Mouse (Mus musculus) lung, adult 2 months (tissue): ENCODE results near the gene Kdm3a. TPM values are rescaled to one million over a fixed set of nuclear protein-coding genes. Genes with fewer than 3 reads are reported as not detected.

ENCODE experiments used
- DNase-seq: peaks from one replicate; pipeline ENCODE4 v3.0.0; 2022
- H3K4me1 ChIP-seq: fragments of 200-500 bp; 2 replicates; pipeline ENCODE4 v1.6.1; 2011; ENCODE audit warnings: low read length; ENCODE audit not compliant: control insufficient read depth, insufficient read depth
- H3K4me3 ChIP-seq: fragments of 200-500 bp; replicated peaks from 2 replicates; pipeline ENCODE3; 2011; ENCODE audit warnings: low read depth, mild to moderate bottlenecking, control low read depth, low read length; ENCODE audit errors: extremely low read depth
- CTCF ChIP-seq: fragments of 200-500 bp; IDR thresholded peaks from 2 replicates; pipeline ENCODE4 v1.5.1; 2011; ENCODE audit warnings: mild to moderate bottlenecking, low read length, control low read depth; ENCODE audit not compliant: insufficient read depth
- POLR2A ChIP-seq: fragments of 200-500 bp; IDR thresholded peaks from 2 replicates; pipeline ENCODE4 v1.6.1; 2011; ENCODE audit warnings: low read depth, mild to moderate bottlenecking, control low read depth, low read length, borderline replicate concordance; ENCODE audit errors: extremely low read depth
- WGBS: fragments of 180-500 bp; shearing (Covaris S2); methylation state at CpG from one replicate; pipeline ENCODE4 v1.1.7; 2018; 5-methylcytosine and 5-hydroxymethylcytosine counted together
- polyA plus RNA-seq: library from polyadenylated mRNA; depleted of rRNA; stranded (reverse); fragments of >200 nt; gene quantifications from 2 replicates; pipeline ENCODE4 v1.2.3, GENCODE M21; 2012

The Kdm3a gene
- polyA plus RNA-seq, 1 experiment = 16.5 TPM

DNA sequence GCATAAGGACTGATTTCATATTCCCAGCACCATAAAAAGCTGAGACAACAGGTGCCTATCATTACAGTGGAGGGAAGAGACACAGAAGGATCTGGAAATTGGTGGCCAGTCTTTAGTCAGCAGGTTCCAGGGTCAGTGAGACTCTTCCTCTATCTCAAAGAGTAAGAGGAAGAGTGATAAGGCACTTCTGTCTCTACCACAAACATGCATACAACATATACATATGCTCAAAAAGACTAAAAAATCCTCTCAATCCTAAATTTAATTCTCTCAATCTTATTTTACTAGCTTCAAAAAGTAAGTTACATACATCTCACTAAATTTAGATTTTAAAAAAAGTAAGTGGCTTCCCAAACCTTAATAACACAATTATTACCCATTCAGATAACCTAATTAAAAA lies 5.5 kb downstream of the Kdm3a start:
- Histone ChIP-seq H3K4me3 (no peak overlapping the region), H3K4me1 (peaks cover 10% of the 10 kb centered on the region)
- TF ChIP-seq POLR2A = no peak
- no peak for TF ChIP-seq CTCF
- DNase-seq = no peak

DNA sequence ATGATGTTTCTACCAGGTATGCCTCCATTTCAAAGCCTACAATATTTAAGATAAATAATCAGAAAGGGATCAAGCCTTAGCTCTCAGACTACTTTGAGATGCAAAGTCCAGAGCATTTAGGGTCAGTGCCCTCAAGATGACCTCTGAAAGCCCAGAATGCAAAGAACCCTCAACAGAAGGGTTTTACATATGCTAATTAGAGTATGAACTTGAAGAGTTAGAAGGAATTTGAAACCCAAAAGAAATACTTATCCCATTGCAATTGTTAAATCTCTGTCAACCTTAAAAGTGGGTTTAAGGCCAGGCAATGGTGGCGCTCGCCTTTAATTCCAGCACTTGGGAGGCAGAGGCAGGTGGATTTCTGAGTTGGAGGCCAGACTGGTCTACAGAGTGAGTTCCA lies 6.8 kb downstream of the Kdm3a start:
- peaks cover 17% of the 10 kb centered on the region for H3K4me1 ChIP-seq
- H3K4me3 ChIP-seq = no peak overlapping the region
- TF ChIP-seq CTCF (no peak), POLR2A (no peak)
- DNase-seq = no peak
- WGBS = 95% methylated on average over 2 of the region's 2 CpGs

DNA sequence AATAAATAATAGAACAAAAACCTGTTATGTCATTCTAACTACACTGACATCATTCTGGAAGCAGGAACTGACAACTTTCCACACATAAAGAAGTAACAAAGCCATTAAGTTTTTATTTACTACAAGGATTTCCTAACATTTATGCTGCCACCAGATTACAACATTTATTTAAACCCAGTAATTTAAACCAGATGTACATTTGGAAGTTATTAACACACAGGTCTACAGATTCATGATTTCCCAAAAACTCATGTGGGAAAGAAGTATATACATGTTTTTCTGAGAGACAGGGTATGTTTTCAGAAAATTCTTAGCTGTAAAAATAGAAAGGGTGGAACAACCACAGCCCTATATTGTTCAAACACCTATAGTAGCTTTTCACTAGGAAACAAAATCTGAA lies 8.1 kb downstream of the Kdm3a start:
- TF ChIP-seq POLR2A = no peak
- Histone ChIP-seq H3K4me3 (no peak overlapping the region), H3K4me1 (peaks cover 10% of the 10 kb centered on the region)
- no peak for DNase-seq

DNA sequence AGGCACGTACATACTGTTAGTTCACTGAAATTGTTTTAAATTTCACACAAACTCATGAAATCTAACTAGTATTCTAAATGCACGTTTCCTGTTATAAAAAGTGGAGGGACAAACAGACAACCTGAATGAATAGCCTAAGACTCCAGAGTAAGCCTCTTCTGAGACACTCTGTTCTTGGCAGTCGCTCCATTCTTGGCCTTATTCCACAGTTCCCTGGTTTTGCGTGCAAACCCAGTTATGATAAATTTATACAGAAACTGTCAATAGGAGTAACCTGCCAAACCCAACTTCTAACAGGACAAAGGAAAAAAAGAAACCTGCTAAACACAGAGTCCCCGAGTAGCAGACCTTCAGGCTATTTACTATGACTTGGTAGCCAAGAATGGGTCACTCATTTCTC lies 10.8 kb downstream of the Kdm3a start:
- DNase-seq = no peak

DNA sequence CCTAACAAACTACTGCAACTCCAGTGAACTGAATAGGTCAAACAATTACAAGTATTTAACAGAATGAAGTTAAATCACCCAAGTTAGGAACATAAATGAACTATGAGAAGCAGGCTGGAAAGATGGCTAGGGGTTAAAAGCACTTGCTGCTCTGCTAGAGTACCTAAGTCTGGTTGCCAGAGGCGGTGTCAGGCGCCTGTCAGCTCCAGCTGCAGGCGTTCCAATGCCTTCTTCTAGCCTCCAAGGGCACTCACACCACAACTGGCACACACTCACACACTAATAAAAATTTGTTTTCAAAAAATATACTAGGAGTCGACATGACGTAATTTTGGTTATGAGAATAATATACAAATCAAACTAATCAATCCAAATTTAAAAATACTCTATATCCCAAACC lies 11.2 kb downstream of the Kdm3a start:
- no peak for DNase-seq
- H3K4me3 ChIP-seq = no peak overlapping the region
- 45% methylated on average over 5 of the region's 5 CpGs for WGBS
- H3K4me1 ChIP-seq = peaks cover 10% of the 10 kb centered on the region
- TF ChIP-seq POLR2A = no peak
- no peak for TF ChIP-seq CTCF

More for the DNA sequence above, 10.8 kb downstream of the Kdm3a start:
- TF ChIP-seq POLR2A = no peak
- TF ChIP-seq CTCF = no peak
- no peak overlapping the region for H3K4me3 ChIP-seq
- WGBS = 33% methylated on average over 5 of the region's 5 CpGs
- peaks cover 10% of the 10 kb centered on the region for H3K4me1 ChIP-seq

DNA sequence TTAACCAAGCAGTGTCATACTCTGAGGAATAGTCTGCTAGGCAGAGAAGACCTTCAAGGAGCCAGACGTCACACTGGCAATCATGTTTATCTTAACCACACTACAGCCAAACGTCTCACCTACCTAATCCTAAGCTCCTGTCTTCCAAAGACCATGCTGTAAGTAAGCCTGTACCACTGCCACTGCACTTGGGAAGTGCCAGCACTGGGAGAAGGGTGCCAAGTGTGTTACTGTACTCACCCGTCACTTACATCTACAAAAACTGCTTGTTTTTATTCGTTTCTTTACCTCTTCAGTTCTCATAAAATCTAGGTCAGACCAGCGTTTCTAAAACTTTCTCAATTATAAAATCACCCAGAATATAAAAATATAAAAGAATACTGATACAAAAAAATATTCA lies 15.8 kb downstream of the Kdm3a start:
- 72% methylated on average over 5 of the region's 5 CpGs for WGBS
- no peak for DNase-seq
- H3K4me3 ChIP-seq = no peak overlapping the region
- H3K4me1 ChIP-seq = peaks cover 7% of the 10 kb centered on the region
- TF ChIP-seq POLR2A (no peak), CTCF (no peak)

DNA sequence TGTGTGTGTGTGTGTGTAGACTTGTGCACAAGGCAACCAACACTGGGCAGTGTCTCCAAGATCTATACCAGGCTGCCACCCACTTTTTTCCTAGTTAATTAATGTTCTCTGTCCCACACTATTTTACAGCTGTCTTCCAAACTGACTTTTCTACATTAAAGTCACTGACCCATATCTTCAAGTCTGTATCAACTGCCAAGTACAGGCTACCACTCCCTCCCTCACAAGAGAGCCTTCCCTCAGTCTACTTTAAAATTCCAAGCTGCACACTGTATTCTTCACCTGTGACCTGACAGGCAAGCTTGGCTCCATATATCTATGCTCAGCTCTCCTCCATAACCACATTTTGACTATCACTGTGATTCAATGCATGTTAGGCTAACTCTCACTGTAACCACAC lies 19.6 kb downstream of the Kdm3a start:
- TF ChIP-seq CTCF = no peak
- TF ChIP-seq POLR2A = no peak
- H3K4me1 ChIP-seq = no peaks in the 10 kb centered on the region
- no peak for DNase-seq
- H3K4me3 ChIP-seq = no peak overlapping the region

DNA sequence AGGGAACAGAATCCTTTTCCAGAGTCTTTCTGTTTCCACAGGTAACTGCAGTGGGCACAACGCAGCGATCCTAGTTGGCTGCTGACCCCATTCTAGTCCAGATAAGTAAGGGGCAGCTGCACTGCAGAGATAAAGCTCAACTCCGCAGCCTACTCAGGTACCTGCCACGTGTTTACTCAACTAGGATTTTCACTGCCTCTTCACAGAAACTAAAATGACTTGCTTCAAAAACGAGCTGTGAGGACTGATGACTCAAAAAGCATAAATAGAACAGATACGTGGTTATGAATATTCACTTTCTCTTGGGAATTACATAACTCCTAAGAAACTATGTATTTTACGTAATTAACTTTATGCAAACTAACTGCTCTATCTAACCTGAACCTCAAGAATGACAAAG lies 22.8 kb downstream of the Kdm3a start:
- no peak for DNase-seq
- no peak for TF ChIP-seq POLR2A
- no peak for TF ChIP-seq CTCF
- 81% methylated on average over 7 of the region's 7 CpGs for WGBS
- no peaks in the 10 kb centered on the region for H3K4me1 ChIP-seq
- H3K4me3 ChIP-seq = no peak overlapping the region

DNA sequence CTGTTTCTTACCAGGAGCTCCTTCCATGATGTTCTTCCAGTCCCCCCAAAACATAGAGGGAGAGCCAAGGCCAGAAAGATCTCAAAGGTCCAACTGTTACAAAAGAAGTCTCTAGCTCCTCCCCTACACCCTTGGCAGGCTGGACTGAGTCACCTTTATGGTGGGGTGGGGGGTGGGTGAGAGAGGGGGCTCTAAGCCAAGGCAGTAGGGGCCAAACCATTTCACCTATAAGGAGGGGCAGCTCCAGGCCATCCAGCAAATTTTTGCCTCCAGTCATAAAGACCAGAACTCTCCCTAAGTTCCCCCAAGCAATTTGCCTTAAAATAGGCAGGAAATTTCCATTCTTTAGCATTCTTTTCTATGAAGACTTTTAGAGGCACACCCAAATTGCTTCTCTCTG lies 23.8 kb downstream of the Kdm3a start:
- Histone ChIP-seq H3K4me1 (no peaks in the 10 kb centered on the region), H3K4me3 (no peak overlapping the region)
- no peak for TF ChIP-seq CTCF
- no peak for TF ChIP-seq POLR2A
- DNase-seq = no peak

DNA sequence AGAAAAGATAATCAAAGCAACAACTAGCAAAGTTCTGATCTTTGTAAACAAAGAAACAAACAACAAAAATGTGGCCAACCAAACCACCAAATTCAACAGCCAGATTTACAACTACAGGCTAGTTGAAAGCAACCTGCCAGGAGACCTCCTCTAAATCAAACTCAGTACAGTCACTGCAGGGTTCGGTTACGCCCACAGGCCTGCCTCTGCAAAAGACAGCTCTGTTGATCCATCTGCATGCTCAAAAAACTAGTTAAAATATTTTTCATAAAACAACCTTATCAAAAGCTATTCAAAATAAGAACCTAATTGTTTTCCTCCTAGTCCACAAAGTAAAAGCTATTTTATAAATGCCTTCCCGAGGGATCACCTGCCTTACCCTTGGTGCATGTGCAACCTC lies 25.0 kb downstream of the Kdm3a start:
- Histone ChIP-seq H3K4me3 (no peak overlapping the region), H3K4me1 (no peaks in the 10 kb centered on the region)
- WGBS = 94% methylated on average over 3 of the region's 3 CpGs
- TF ChIP-seq POLR2A (no peak), CTCF (no peak)
- no peak for DNase-seq

DNA sequence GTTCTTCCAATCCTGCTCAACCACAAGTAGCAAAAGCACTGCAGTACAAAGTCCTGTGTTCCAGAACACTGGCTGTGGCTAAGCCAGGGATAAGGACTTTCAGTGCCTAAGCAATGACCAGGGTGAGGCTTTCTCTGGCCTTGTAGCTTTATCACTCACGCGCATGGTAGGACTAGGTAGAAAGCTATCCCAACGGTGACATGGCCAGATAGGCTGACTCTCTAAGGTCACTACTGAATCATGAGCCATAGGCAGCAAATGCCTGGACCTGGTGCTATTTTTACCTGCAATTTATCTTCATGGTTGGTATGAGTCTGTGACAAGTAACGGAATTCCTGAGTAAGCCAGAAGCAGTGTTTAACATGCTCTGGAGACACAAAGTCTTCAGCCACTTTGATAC lies 42.6 kb downstream of the Kdm3a start:
- 89% methylated on average over 4 of the region's 4 CpGs for WGBS
- Histone ChIP-seq H3K4me1 (no peaks in the 10 kb centered on the region), H3K4me3 (no peak overlapping the region)
- TF ChIP-seq CTCF (no peak), POLR2A (no peak)
- DNase-seq = no peak
